Mouse (Mus musculus) heart, embryonic 15.5 days (tissue): Measurements from ENCODE around the gene Tmem94. TPM values are rescaled to one million over a fixed set of nuclear protein-coding genes. Genes with fewer than 3 reads are reported as not detected.
A peak's percentile ranks its signal among the peaks of the same experiment; 100 is the strongest.

Source experiments
- ATAC-seq: fragments of 200-750 bp; cut with Nextera tagmentation; replicated peaks from 2 replicates; pipeline ENCODE4 v1.8.0; 2017; ENCODE audit warnings: low read depth, moderate TSS enrichment; ENCODE audit not compliant: insufficient number of reproducible peaks, insufficient read depth, low FRiP score
- H3K27ac ChIP-seq: fragments of 300-500 bp; sonication (generic); 2 replicates; pipeline ENCODE4 v1.5.1; 2015; ENCODE audit warnings: mild to moderate bottlenecking, inconsistent platforms
- H3K27me3 ChIP-seq: fragments of 300-500 bp; sonication (generic); 2 replicates; pipeline ENCODE4 v1.6.1; 2015; ENCODE audit warnings: inconsistent platforms
- H3K36me3 ChIP-seq: fragments of 300-500 bp; sonication (generic); 2 replicates; pipeline ENCODE4 v1.6.1; 2015; ENCODE audit warnings: mild to moderate bottlenecking, inconsistent platforms
- H3K4me1 ChIP-seq: fragments of 300-500 bp; sonication (generic); replicated peaks from 2 replicates; pipeline ENCODE4 v1.6.1; 2015; ENCODE audit warnings: inconsistent platforms
- H3K4me2 ChIP-seq: fragments of 300-500 bp; sonication (generic); 2 replicates; pipeline ENCODE4 v1.6.1; 2015; ENCODE audit warnings: inconsistent platforms, mild to moderate bottlenecking, moderate library complexity
- H3K4me3 ChIP-seq: fragments of 300-500 bp; sonication (generic); 2 replicates; pipeline ENCODE4 v1.5.1; 2015; ENCODE audit warnings: mild to moderate bottlenecking, inconsistent platforms
- H3K9ac ChIP-seq: fragments of 300-500 bp; sonication (generic); 2 replicates; pipeline ENCODE4 v1.6.1; 2015; ENCODE audit warnings: mild to moderate bottlenecking, inconsistent platforms
- H3K9me3 ChIP-seq: fragments of 300-500 bp; sonication (generic); replicated peaks from 2 replicates; pipeline ENCODE4 v1.6.1; 2016; ENCODE audit warnings: inconsistent platforms
- WGBS: fragments of 180-500 bp; shearing (Covaris S2); methylation state at CpG from one replicate; pipeline ENCODE4 v1.1.7; 2015; ENCODE audit warnings: mixed read lengths; 5-methylcytosine and 5-hydroxymethylcytosine counted together
- polyA plus RNA-seq: library from polyadenylated mRNA; unstranded; fragments of >200 nt; fragmentation: Nextera tagmentation; extraction: Ambion mirVana; gene quantifications from 2 replicates; pipeline ENCODE4 v1.2.1, GENCODE M21; 2015

Gene Tmem94
- 36.7 and 38.8 TPM in 2 replicates for polyA plus RNA-seq

DNA sequence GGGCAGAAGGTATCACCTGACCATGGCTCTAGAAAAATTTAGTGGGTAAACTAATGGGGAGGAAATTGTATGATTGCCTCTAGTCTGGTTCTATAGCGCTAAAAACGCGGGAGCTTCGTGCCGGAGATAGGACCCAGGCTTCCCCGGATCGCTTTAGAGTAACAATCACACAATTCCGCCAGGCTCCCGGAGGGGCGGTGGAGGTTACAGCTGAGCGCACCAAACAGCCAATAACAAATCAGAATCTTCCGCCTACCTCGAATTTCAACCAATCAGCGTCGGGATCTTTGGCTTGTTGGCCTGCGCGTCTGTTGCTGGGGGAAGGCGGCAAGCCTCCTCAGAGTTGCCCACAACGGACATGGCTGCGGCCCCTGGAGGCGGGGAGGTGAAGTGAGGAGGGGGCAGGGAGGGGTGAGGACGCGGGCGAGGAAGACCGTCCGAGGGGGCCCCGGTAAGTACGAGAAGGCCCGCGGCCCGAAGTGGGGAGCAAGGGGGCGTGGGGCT is at the start of gene Tmem94:
TSS of gene Tmem94 (plus strand) at position 331 of the 504 bp plus-strand sequence.
- no peaks in the 10 kb centered on the region for H3K9me3 ChIP-seq
- peak within 1 kb of the TSS; percentile 80 for H3K4me2 ChIP-seq
- peak; percentile 95 for ATAC-seq
- H3K27ac ChIP-seq: peak within 1 kb of the TSS; percentile 97
- under 1% methylated on average over 32 of the region's 32 CpGs for WGBS
- peaks cover 35% of the 10 kb centered on the region for H3K4me1 ChIP-seq
- H3K27me3 ChIP-seq: no peaks in the 10 kb centered on the region
- H3K9ac ChIP-seq: peak within 1 kb of the TSS; percentile 77
- H3K4me3 ChIP-seq: peak within 1 kb of the TSS; percentile 60
- H3K36me3 ChIP-seq: no peaks in the 10 kb centered on the region

DNA sequence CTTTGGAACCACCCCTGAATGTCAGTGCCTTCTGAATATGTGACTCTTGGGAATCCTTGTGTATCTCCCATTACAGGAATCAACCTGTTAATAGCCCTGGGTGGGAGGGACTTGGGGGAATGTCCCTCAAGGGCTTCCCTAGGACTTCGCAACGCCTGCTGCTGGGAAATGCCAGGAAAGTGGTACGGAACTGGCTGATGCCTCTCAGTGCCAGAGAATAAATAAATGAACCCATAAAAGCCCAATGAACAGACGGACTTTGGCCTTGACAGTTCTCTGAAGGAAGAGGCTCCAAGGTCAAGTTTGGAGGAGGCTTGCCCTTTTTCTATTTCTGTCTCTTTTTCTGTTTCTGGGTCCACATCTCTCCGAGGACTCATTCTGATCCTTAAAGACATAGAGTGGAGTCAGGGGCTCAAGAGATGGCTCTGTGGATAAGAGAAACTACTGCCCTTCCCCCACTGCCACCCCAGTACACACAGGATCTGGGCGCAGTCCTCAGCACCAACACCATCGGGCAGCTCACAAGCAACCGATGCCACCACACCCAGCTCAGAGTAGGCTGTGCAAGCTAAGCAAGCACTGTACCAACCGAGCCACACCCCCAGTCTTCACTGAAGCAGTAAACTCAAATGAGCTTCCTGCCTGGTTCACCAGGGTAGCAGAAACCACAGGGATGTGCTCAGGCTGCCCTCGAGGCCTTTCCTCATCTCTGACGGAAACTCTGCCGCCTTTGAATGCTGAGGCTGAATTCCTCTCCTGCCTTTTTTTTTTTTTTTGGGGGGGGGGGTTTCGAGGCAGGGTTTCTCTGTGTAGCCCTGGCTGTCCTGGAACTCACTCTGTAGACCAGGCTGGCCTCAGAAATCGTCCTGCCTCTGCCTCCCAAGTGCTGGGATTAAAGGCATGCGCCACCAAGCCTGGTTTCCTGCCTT is 48.6 kb upstream of the Tmem94 start:
- Histone ChIP-seq H3K36me3 (no peaks in the 10 kb centered on the region), H3K4me3 (no peak overlapping the region), H3K4me2 (no peak overlapping the region), H3K27ac (no peak overlapping the region), H3K9me3 (no peaks in the 10 kb centered on the region), H3K9ac (no peak overlapping the region), H3K27me3 (no peaks in the 10 kb centered on the region), H3K4me1 (no peaks in the 10 kb centered on the region)
- 68% methylated on average over 15 of the region's 15 CpGs for WGBS
- no peak for ATAC-seq

DNA sequence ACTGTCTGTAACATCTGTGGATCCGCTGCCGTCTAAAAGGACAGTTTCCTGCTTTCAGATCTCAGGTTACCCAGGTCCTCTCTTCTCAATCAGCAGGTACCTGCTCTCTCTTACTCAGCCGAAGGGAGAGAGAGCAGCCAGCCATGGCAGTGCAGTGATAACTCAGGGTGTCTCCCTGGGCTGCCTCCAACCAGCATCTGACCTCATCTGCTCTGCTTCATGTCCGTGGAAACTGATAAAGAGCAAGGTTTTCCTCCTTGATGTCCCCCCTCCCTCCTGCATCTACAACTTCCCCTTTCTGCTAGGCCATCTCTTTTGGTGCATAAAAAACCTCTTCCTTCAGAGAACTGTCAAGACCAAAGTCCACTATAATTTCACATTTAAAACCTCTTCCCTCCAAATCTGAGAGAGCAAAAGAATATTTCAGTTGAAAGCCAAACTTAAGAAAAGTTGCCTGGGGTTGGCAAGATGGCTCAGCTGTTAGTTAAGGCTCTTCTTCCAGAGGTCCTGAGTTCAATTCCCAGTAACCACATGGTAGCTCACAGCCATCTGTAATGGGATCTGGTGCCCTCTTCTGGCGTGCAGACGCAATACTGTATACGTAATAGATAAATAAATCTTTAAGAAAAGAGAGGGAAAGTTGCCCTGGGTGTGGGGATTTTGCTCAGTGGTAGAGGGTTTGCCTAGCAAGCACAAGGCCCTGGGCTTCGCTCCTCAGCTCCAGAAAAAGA is 47.4 kb upstream of the Tmem94 start:
- no peak overlapping the region for H3K9ac ChIP-seq
- WGBS: 47% methylated on average over 8 of the region's 8 CpGs
- H3K27me3 ChIP-seq: no peaks in the 10 kb centered on the region
- no peak overlapping the region for H3K27ac ChIP-seq
- H3K9me3 ChIP-seq: no peaks in the 10 kb centered on the region
- ATAC-seq: no peak
- no peaks in the 10 kb centered on the region for H3K36me3 ChIP-seq
- peaks cover 2% of the 10 kb centered on the region for H3K4me1 ChIP-seq
- H3K4me3 ChIP-seq: no peak overlapping the region
- no peak overlapping the region for H3K4me2 ChIP-seq

DNA sequence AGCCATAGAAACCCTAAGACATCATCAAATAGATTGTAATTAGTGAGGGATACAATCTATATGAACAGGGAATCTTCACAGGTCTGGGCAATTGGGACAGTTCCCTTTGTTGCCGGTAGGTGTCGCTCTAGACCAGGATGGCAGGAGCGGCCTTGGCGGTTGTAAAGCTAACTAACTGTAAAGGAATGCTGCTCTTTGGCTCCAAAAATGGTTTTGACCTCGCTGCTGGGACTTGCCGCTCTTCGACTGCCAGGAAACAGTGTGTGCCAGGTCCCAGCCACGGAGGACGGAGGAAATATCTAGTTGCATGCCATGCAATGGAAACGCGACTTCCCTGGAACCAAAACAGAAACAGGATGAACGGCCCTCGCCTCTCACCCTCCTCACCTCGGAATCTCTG is 42.6 kb upstream of the Tmem94 start:
- 12% methylated on average over 14 of the region's 14 CpGs for WGBS
- peak overlapping the region; percentile 20; the same call in 1 of the 2 replicates for H3K4me3 ChIP-seq
- no peaks in the 10 kb centered on the region for H3K36me3 ChIP-seq
- H3K4me2 ChIP-seq: peak overlapping the region; percentile 57
- H3K9me3 ChIP-seq: no peaks in the 10 kb centered on the region
- H3K27me3 ChIP-seq: no peaks in the 10 kb centered on the region
- 0 out of 2 replicates have a peak, but pooled peaks have one; percentile 47 for ATAC-seq
- H3K27ac ChIP-seq: peak overlapping the region; percentile 68
- H3K4me1 ChIP-seq: peaks cover 5% of the 10 kb centered on the region
- no peak overlapping the region for H3K9ac ChIP-seq

DNA sequence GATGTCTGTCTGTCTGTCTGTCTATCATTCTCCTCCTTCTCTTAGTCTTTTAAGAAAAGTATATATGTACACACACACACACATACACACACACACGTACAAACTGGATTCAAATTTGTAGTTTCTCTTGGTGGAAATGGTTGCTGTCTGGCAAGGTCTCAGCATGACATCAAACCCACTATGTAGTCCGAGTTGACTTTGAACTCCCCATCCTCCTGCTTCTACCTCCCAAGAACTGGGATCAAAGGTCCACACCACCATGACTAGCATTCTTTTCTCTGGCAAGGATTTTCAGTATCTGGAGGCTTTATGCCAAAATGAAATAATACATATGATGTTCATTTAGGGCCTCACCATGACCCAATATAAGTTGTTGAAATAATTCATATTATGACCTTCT is 42.0 kb upstream of the Tmem94 start:
- Histone ChIP-seq H3K4me3 (no peak overlapping the region), H3K9me3 (no peaks in the 10 kb centered on the region), H3K4me2 (peak overlapping the region; percentile 57; the same call in 1 of the 2 replicates), H3K36me3 (no peaks in the 10 kb centered on the region), H3K4me1 (peaks cover 5% of the 10 kb centered on the region), H3K27ac (peak overlapping the region; percentile 68), H3K27me3 (no peaks in the 10 kb centered on the region), H3K9ac (no peak overlapping the region)
- WGBS: 72% methylated on average over 2 of the region's 2 CpGs
- no peak for ATAC-seq

DNA sequence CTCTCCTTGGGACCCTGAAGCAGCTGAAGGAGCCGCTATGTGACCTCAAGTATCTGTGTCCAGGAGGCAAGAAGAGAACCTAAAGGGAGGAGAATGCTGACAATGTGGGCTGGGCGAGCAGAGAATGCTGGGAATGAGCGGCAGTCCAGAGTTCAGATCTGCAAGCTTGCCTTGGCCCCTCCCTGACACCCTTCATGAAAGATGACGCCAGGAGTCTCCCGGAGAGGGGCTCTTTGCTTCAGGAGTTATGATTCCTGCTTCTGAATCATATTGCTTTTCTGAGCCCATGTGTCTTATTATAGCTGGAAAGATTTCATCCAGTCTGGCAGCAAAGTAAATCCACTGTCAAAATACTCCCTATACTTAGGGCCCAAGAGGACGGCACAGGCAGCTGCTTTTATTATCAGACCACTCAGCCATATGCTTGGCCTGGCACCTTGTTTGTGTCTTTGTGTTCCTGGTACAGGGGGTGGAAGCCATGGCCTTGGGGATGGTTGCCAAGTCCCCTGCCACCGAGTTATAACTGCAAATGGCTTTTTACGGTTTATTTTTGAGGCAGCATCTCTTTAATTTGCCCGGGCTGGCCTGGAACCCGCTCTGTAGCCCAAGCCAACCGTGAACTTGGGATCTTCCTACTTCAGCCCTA is 31.1 kb upstream of the Tmem94 start:
- H3K4me2 ChIP-seq: no peak overlapping the region
- H3K9me3 ChIP-seq: no peaks in the 10 kb centered on the region
- peaks cover 23% of the 10 kb centered on the region for H3K4me1 ChIP-seq
- H3K27ac ChIP-seq: peak overlapping the region; percentile 64
- no peaks in the 10 kb centered on the region for H3K27me3 ChIP-seq
- no peak overlapping the region for H3K9ac ChIP-seq
- no peaks in the 10 kb centered on the region for H3K36me3 ChIP-seq
- no peak; the same call in 1 of the 2 replicates for ATAC-seq
- H3K4me3 ChIP-seq: no peak overlapping the region
- 37% methylated on average over 11 of the region's 11 CpGs for WGBS

DNA sequence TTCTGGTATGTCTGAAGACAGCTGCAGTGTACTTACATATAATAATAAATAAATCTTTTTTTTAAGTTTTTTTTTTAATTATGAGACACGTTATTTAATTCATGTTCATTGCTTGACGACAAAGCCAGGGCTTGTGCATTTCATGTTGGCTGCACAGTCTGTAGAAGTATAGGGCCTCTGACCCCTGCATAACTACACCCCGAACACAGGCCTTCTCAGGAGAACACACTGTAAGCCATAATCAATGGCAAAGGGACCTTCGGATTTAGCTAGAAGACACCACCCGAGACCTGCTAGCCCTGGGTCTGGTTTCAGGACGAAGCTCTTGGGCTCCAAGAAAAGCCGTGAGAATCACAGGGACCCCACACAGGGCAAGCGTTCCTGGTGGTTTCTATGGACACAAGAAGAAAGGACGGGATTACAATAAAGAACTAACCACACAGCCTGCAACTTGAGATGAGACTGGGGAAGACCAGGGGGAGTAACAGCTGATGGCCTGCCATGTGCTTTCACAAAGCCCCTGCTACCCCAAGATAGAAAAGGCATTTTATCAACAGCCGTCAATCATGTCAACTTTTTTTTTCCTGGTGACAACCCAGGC is 27.5 kb upstream of the Tmem94 start:
- WGBS: 55% methylated on average over 10 of the region's 10 CpGs
- Histone ChIP-seq H3K4me3 (no peak overlapping the region), H3K27me3 (no peaks in the 10 kb centered on the region), H3K9me3 (no peaks in the 10 kb centered on the region), H3K27ac (peak overlapping the region; percentile 38), H3K36me3 (no peaks in the 10 kb centered on the region), H3K4me1 (peaks cover 23% of the 10 kb centered on the region), H3K9ac (no peak overlapping the region), H3K4me2 (no peak overlapping the region)
- ATAC-seq: no peak

DNA sequence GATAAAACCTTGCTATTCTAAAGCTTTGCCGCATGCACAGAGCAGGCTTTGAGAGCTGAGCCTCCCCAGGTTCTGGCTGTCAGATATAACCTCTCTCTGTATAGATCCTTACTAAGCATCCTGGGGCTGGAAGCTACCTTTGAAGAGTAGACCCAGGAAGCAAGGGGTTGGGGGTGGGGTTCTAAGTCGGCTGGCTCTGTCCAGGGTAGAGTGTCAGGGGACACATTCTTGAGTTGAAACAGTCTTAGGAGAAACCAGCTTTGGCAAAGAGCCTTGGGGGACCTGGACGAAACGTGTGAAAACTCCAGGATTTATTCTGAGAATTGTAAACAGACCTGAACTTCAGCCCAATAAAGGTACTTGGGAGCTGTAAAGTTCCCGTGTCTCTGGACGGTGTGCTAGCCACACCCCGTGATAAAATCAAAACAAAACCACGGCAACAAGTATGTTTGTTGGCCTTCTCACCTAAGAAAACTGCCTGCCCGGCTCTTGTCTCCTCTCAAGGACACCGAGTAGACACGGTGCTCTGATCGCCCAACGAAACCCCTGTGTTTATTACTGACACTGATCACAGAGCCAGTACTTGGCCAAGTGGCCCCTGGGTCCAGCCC is 26.9 kb upstream of the Tmem94 start:
- Histone ChIP-seq H3K9me3 (no peaks in the 10 kb centered on the region), H3K4me3 (no peak overlapping the region), H3K27me3 (no peaks in the 10 kb centered on the region), H3K36me3 (no peaks in the 10 kb centered on the region), H3K4me1 (peaks cover 23% of the 10 kb centered on the region), H3K27ac (no peak overlapping the region), H3K9ac (no peak overlapping the region), H3K4me2 (no peak overlapping the region)
- WGBS: 31% methylated on average over 13 of the region's 13 CpGs
- ATAC-seq: no peak

DNA sequence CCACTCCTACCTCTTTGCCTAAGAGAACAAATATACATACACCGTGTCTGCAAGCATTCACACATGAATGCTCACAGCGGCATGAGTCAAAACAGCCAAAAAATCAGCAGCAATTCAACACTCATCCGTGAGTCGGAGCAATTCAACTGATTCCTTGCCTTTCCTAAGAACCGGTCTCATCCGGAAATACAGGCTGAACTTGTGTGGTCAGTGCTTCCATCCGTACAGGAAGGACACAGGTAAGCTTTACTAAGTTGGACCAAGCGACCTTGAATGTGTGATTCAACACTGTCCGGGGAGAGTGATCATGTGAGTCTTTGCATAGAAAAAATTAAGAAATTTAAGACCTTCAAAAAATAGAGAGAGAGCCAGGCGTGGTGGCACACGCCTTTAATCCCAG is 24.2 kb upstream of the Tmem94 start:
- no peaks in the 10 kb centered on the region for H3K9me3 ChIP-seq
- H3K4me3 ChIP-seq: no peak overlapping the region
- H3K4me2 ChIP-seq: no peak overlapping the region
- no peak overlapping the region for H3K27ac ChIP-seq
- ATAC-seq: no peak
- H3K36me3 ChIP-seq: no peaks in the 10 kb centered on the region
- WGBS: 83% methylated on average over 11 of the region's 11 CpGs
- H3K9ac ChIP-seq: no peak overlapping the region
- H3K4me1 ChIP-seq: peaks cover 14% of the 10 kb centered on the region
- no peaks in the 10 kb centered on the region for H3K27me3 ChIP-seq

DNA sequence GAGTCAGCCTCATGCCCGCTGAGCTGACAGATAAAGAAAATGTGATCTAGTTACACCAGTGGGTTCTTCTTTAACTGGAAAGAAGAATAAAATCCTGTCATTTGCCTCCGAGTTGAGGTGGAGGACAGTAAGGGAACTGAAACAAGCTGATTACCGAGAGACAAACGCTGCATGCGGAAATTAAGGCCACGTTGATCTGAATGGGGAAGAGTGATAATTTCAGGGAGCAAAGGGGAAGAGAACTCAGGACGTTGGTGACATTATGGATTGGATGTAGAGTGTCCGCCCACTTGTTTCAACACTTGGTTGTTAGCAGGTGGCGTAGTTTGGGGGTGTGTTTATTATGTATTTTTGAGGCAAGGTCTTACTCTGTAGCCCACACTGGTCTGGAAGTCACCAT is 22.3 kb upstream of the Tmem94 start:
- no peaks in the 10 kb centered on the region for H3K27me3 ChIP-seq
- no peaks in the 10 kb centered on the region for H3K9me3 ChIP-seq
- H3K36me3 ChIP-seq: no peaks in the 10 kb centered on the region
- H3K9ac ChIP-seq: no peak overlapping the region
- peaks cover 10% of the 10 kb centered on the region for H3K4me1 ChIP-seq
- H3K4me2 ChIP-seq: no peak overlapping the region
- no peak for ATAC-seq
- WGBS: 84% methylated on average over 9 of the region's 9 CpGs
- H3K4me3 ChIP-seq: no peak overlapping the region
- no peak overlapping the region for H3K27ac ChIP-seq
